14 mouse cellular contexts compared by ENCODE assay signal in genomic region chr3:93592100-93592499, GRCm38 (mm10).
"Had no signal": no experiment of that assay in that cellular context is flagged by ENCODE, and none has a peak within 500 bp of the region (broad histone marks: within the 10 kb centered on the region; RNA-seq: fewer than 3 reads in every experiment).

No protein-coding gene starts in this region.

- H3K4me2 ChIP-seq: lung, embryonic 14.5 days; midbrain, embryonic 13.5 days; midbrain, embryonic 15.5 days; neural tube, embryonic 12.5 days; stomach, embryonic 15.5 days had no signal

- H3K9ac ChIP-seq: lung, embryonic 14.5 days; midbrain, embryonic 13.5 days; midbrain, embryonic 15.5 days; neural tube, embryonic 12.5 days; stomach, embryonic 15.5 days had no signal

- DNase-seq: lung, adult 18-20 months; lung, embryonic 14.5 days; lung, postnatal 10 days; lung, postnatal 4 days; right cerebral cortex, postnatal 14 days; thymus, adult 2 months; thymus, postnatal 25 days; thymus, postnatal 4 days had no signal

- H3K36me3 ChIP-seq: midbrain, embryonic 10.5 days; midbrain, embryonic 13.5 days; midbrain, embryonic 15.5 days; neural tube, embryonic 12.5 days; stomach, embryonic 15.5 days had no signal

- H3K4me3 ChIP-seq: midbrain, embryonic 10.5 days; midbrain, embryonic 13.5 days; midbrain, embryonic 15.5 days; neural tube, embryonic 12.5 days; stomach, embryonic 15.5 days had no signal

- H3K9me3 ChIP-seq: midbrain, embryonic 10.5 days; midbrain, embryonic 13.5 days; midbrain, embryonic 15.5 days; neural tube, embryonic 12.5 days; stomach, embryonic 15.5 days had no signal

- H3K27ac ChIP-seq: midbrain, embryonic 10.5 days; midbrain, embryonic 13.5 days; midbrain, embryonic 15.5 days; neural tube, embryonic 12.5 days; stomach, embryonic 15.5 days; stomach, postnatal 0 days had no signal

- H3K27me3 ChIP-seq: midbrain, embryonic 13.5 days; midbrain, embryonic 15.5 days; stomach, embryonic 15.5 days had no signal

- H3K4me1 ChIP-seq: midbrain, embryonic 13.5 days; midbrain, embryonic 15.5 days; neural tube, embryonic 12.5 days had no signal
